Mouse (Mus musculus): Measurements from ENCODE around the gene Fbxo31. TPM values are rescaled to one million over a fixed set of nuclear protein-coding genes. Genes with fewer than 3 reads are reported as not detected.

Fbxo31 gene
- polyA plus RNA-seq, 1 experiment, result 24.9 TPM

DNA sequence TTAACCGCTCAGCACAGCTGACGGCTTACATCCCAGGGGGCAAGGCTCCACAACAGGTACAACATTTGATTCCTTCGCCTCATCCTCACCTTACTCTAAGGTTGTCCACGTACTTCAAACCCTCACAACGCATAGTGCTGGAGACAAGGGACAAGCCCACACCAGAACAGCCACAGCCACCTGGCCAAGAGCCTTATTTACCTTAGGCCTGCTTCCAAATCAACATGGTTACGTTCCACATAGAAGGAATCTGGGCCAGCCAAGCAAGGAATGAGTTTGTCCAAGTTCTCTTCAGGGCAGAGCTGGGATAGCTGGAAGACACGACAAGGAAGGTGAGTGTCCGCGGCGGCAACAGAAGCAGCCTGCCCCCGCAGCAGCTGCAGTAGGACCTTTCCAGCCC, 31.3 kb upstream of the Fbxo31 start:
- H3K36me3 ChIP-seq (ENCODE audit: control insufficient read depth, insufficient read depth, low read length), result peaks cover 37% of the 10 kb centered on the region
- 88% methylated on average over 11 of the region's 11 CpGs for WGBS

DNA sequence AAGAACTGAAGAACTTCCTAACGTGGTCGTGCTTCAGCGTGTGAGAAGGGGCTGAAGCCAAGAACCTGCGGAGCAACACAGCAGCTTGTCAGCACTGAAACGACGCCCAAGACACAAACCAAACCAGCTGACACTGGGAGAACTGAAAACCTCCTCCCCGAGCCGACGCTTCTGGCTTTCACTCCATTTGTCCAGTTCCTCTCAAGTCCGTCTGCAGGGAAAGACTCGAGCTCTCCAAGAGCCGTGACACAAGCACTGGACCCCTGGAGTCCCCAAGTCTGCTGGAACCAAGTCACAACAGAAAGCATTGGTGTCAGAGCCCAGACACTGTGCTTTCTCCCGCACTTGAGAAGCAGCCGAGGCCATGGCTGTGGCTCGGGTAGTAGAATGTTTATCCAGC, 30.6 kb upstream of the Fbxo31 start:
- Histone ChIP-seq H3K4me3 (ENCODE audit: low read depth, low read length) (no peak overlapping the region), H3K36me3 (ENCODE audit: control insufficient read depth, insufficient read depth, low read length) (peaks cover 43% of the 10 kb centered on the region), H3K27me3 (ENCODE audit: control insufficient read depth, insufficient read depth, low read length) (no peaks in the 10 kb centered on the region), H3K27ac (ENCODE audit: insufficient read depth, low read depth, low read length) (no peak overlapping the region), H3K4me1 (ENCODE audit: control insufficient read depth, insufficient read depth, insufficient read length, low read length) (no peaks in the 10 kb centered on the region)
- no peak for TF ChIP-seq POLR2A (IDR thresholded peaks at IDR 0.05; ENCODE audit: low read depth, low read length)
- TF ChIP-seq CTCF (IDR thresholded peaks at IDR 0.05; ENCODE audit: extremely low read depth, insufficient read length, insufficient replicate concordance, low read depth, low read length), result no peak
- 85% methylated on average over 15 of the region's 15 CpGs for WGBS

More for the DNA sequence above, 31.3 kb upstream of the Fbxo31 start:
- H3K4me3 ChIP-seq (ENCODE audit: low read depth, low read length), result no peak overlapping the region
- TF ChIP-seq CTCF (IDR thresholded peaks at IDR 0.05; ENCODE audit: extremely low read depth, insufficient read length, insufficient replicate concordance, low read depth, low read length) (no peak), POLR2A (IDR thresholded peaks at IDR 0.05; ENCODE audit: low read depth, low read length) (no peak)
- no peaks in the 10 kb centered on the region for H3K27me3 ChIP-seq (ENCODE audit: control insufficient read depth, insufficient read depth, low read length)
- no peak overlapping the region for H3K27ac ChIP-seq (ENCODE audit: insufficient read depth, low read depth, low read length)
- H3K4me1 ChIP-seq (ENCODE audit: control insufficient read depth, insufficient read depth, insufficient read length, low read length), result no peaks in the 10 kb centered on the region

DNA sequence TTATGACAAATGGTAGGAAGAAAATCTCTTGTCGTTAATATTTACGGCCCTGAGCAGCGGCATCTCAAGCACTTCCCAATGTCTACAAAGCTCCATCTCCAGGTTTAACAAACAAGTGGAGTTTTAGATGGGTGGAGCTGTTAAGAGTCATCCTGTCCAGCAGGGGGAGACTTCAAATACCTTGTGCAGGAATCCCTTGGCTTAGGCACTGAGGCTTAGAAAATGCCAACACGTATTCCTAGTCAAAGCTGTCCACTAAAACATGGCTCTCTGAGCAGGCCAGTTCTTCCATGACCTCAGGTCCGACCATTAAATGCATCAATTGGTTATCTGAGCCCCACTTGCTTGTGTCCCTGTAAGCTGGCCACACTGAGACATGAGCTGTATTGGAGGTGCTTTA, 29.1 kb upstream of the Fbxo31 start:
- Histone ChIP-seq H3K27me3 (ENCODE audit: control insufficient read depth, insufficient read depth, low read length) (no peaks in the 10 kb centered on the region), H3K4me1 (ENCODE audit: control insufficient read depth, insufficient read depth, insufficient read length, low read length) (no peaks in the 10 kb centered on the region), H3K36me3 (ENCODE audit: control insufficient read depth, insufficient read depth, low read length) (peaks cover 50% of the 10 kb centered on the region), H3K27ac (ENCODE audit: insufficient read depth, low read depth, low read length) (no peak overlapping the region), H3K4me3 (ENCODE audit: low read depth, low read length) (no peak overlapping the region)
- no peak for TF ChIP-seq POLR2A (IDR thresholded peaks at IDR 0.05; ENCODE audit: low read depth, low read length)
- TF ChIP-seq CTCF (IDR thresholded peaks at IDR 0.05; ENCODE audit: extremely low read depth, insufficient read length, insufficient replicate concordance, low read depth, low read length), result peak; percentile 41; the same call in 1 of the 2 replicates
- 78% methylated on average over 5 of the region's 5 CpGs for WGBS

DNA sequence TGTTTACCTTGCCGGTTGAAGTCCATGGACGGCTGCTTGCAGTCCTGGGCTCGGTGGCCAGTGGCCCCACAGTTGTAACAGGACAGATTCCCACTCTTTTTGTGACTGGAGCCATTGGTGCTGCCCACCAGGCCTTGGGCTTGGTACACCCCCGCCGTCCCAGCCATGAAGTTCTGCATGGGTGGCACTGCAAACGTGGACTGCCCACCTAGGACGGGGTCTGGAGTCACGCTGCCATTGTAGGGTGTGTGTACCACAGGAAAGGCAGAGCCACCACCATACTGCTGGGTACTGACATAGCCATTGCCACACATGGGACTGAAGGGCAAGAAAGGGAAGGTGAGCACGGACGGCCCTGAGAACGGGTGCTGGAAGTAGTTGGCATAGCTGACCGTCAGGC, 25.2 kb upstream of the Fbxo31 start:
- H3K4me1 ChIP-seq (ENCODE audit: control insufficient read depth, insufficient read depth, insufficient read length, low read length), result no peaks in the 10 kb centered on the region
- H3K27ac ChIP-seq (ENCODE audit: insufficient read depth, low read depth, low read length), result no peak overlapping the region
- 96% methylated on average over 12 of the region's 12 CpGs for WGBS
- H3K27me3 ChIP-seq (ENCODE audit: control insufficient read depth, insufficient read depth, low read length), result no peaks in the 10 kb centered on the region
- peaks cover 63% of the 10 kb centered on the region for H3K36me3 ChIP-seq (ENCODE audit: control insufficient read depth, insufficient read depth, low read length)
- TF ChIP-seq CTCF (IDR thresholded peaks at IDR 0.05; ENCODE audit: extremely low read depth, insufficient read length, insufficient replicate concordance, low read depth, low read length) (no peak), POLR2A (IDR thresholded peaks at IDR 0.05; ENCODE audit: low read depth, low read length) (no peak)
- no peak overlapping the region for H3K4me3 ChIP-seq (ENCODE audit: low read depth, low read length)

DNA sequence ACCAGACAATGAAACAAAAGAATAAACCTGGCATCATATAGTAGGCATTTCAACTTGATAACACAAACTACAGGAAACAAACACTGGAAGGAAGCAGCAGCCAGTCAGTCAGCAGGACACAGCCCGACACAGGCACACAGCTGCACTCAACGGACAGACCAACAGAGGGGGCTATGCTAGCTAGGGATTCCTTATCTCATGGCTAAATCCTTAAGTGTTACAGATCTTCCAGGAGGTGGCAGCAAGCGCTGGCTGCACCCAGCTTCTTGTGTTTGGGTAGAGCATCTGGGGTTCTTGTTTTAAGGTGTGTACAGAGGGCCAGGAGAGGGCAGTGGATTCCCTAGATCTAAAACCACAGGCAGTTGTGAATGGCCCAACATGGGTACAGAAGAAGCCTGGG, 24.3 kb upstream of the Fbxo31 start:
- TF ChIP-seq POLR2A (IDR thresholded peaks at IDR 0.05; ENCODE audit: low read depth, low read length) (no peak), CTCF (IDR thresholded peaks at IDR 0.05; ENCODE audit: extremely low read depth, insufficient read length, insufficient replicate concordance, low read depth, low read length) (peak; percentile 89; the same call in 1 of the 2 replicates)
- 14% methylated on average over 3 of the region's 3 CpGs for WGBS
- Histone ChIP-seq H3K27me3 (ENCODE audit: control insufficient read depth, insufficient read depth, low read length) (no peaks in the 10 kb centered on the region), H3K27ac (ENCODE audit: insufficient read depth, low read depth, low read length) (no peak overlapping the region), H3K4me3 (ENCODE audit: low read depth, low read length) (no peak overlapping the region), H3K4me1 (ENCODE audit: control insufficient read depth, insufficient read depth, insufficient read length, low read length) (no peaks in the 10 kb centered on the region), H3K36me3 (ENCODE audit: control insufficient read depth, insufficient read depth, low read length) (peaks cover 58% of the 10 kb centered on the region)

DNA sequence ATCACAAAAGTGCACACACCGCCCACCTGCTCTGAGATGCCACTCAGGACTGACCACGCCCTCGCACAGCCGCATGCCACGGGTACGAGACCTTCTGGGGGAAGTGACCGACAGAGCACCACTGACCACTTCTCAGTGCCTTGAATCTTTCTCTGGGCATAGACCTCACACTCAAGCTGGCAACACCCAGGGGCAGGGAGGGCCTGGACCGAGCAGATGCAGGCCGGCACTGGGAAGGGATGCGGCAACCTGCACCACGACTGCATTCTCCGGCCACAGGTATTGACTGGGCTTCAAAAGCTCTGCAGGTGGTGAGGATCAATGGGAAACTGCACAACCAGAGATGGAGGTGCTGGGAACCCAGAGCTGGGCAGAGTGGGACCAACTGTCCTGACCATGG, 23.8 kb upstream of the Fbxo31 start:
- H3K4me3 ChIP-seq (ENCODE audit: low read depth, low read length), result no peak overlapping the region
- H3K4me1 ChIP-seq (ENCODE audit: control insufficient read depth, insufficient read depth, insufficient read length, low read length), result no peaks in the 10 kb centered on the region
- peaks cover 60% of the 10 kb centered on the region for H3K36me3 ChIP-seq (ENCODE audit: control insufficient read depth, insufficient read depth, low read length)
- WGBS, result 93% methylated on average over 12 of the region's 12 CpGs
- TF ChIP-seq POLR2A (IDR thresholded peaks at IDR 0.05; ENCODE audit: low read depth, low read length) (no peak), CTCF (IDR thresholded peaks at IDR 0.05; ENCODE audit: extremely low read depth, insufficient read length, insufficient replicate concordance, low read depth, low read length) (no peak)
- H3K27me3 ChIP-seq (ENCODE audit: control insufficient read depth, insufficient read depth, low read length), result no peaks in the 10 kb centered on the region
- no peak overlapping the region for H3K27ac ChIP-seq (ENCODE audit: insufficient read depth, low read depth, low read length)

DNA sequence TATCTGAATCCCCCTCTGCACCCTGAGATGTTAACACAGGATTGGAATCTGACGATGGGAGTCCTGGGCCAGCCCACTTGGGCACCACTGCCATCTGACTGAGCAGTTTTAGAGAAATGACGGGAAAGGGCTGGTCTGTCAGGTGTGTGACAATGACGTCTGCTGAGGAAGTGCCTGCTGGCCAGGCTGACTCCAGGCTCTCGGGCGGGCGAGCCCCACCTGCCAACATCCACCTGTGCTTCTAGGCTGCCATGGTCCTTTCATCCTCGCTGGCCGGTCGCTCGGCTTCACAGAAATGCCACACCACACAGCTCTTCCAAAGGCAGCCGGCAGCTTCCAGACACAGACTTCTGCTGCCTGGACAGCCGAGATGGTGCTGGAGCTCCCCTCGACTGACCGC, 21.2 kb upstream of the Fbxo31 start:
- WGBS, result 88% methylated on average over 14 of the region's 14 CpGs
- H3K36me3 ChIP-seq (ENCODE audit: control insufficient read depth, insufficient read depth, low read length), result peaks cover 59% of the 10 kb centered on the region
- no peak overlapping the region for H3K27ac ChIP-seq (ENCODE audit: insufficient read depth, low read depth, low read length)
- H3K4me3 ChIP-seq (ENCODE audit: low read depth, low read length), result no peak overlapping the region
- no peaks in the 10 kb centered on the region for H3K27me3 ChIP-seq (ENCODE audit: control insufficient read depth, insufficient read depth, low read length)
- TF ChIP-seq CTCF (IDR thresholded peaks at IDR 0.05; ENCODE audit: extremely low read depth, insufficient read length, insufficient replicate concordance, low read depth, low read length), result no peak
- no peaks in the 10 kb centered on the region for H3K4me1 ChIP-seq (ENCODE audit: control insufficient read depth, insufficient read depth, insufficient read length, low read length)

DNA sequence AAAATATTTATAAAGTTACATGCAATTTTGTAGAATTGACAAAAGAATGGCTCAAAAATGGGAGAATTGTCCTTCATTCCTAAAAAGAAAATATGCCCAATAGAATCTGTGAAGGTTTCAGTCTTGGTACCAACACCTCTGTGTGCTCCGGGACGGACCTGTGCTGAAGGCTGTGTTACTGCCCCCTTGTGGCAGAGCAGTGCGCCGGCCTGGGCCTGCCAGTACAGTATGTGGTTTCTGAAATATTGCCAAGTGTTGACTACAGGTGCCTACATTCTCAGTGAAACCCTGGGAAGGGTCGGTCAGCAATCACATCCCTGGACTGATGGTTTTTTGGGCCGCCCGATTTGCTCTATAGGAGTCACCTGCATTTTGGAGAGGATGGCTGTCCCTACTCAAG, 20.3 kb upstream of the Fbxo31 start:
- Histone ChIP-seq H3K4me1 (ENCODE audit: control insufficient read depth, insufficient read depth, insufficient read length, low read length) (no peaks in the 10 kb centered on the region), H3K27ac (ENCODE audit: insufficient read depth, low read depth, low read length) (no peak overlapping the region), H3K36me3 (ENCODE audit: control insufficient read depth, insufficient read depth, low read length) (peaks cover 58% of the 10 kb centered on the region), H3K4me3 (ENCODE audit: low read depth, low read length) (no peak overlapping the region), H3K27me3 (ENCODE audit: control insufficient read depth, insufficient read depth, low read length) (no peaks in the 10 kb centered on the region)
- no peak for TF ChIP-seq POLR2A (IDR thresholded peaks at IDR 0.05; ENCODE audit: low read depth, low read length)
- peak; percentile 96 for TF ChIP-seq CTCF (IDR thresholded peaks at IDR 0.05; ENCODE audit: extremely low read depth, insufficient read length, insufficient replicate concordance, low read depth, low read length)
- WGBS, result 22% methylated on average over 7 of the region's 7 CpGs

All from small intestine, adult 2 months (tissue).